Mouse (Mus musculus): ENCODE data around the gene Rbm33.

The Rbm33 gene

GRCm38 (mm10) chr5:28412006-28412685 lies 95.2 kb downstream of the Rbm33 start:
- no peak for DNase-seq (ENCODE audit: low spot score)

- no peak for DNase-seq (ENCODE audit: low spot score)
Observed at GRCm38 (mm10) chr5:28413533-28413932, 96.6 kb downstream of the Rbm33 start.

DNA sequence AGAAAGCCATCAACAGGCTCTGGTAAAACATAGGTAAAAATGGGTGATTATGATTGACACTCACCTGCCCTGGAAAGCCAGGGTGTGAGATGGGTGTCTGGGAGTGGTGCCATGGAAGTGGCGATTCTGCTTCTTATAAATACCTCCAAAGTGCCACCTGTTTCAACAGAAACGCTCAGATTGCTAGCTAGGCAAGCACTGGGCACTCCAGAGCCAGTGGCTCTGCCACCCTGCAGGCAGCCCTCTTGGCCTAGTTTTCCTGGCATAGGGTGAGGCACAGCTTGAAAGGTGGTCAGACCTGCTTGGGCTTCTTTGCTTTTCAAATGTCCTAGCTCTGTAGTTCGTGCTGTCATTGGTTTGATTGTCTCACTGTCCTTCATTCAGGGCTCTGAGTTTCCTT lies 97.2 kb downstream of the Rbm33 start:
- no peak for DNase-seq (ENCODE audit: low spot score)

GRCm38 (mm10) chr5:28416029-28416428 lies 99.1 kb downstream of the Rbm33 start:
- no peak for DNase-seq (ENCODE audit: low spot score)

DNA sequence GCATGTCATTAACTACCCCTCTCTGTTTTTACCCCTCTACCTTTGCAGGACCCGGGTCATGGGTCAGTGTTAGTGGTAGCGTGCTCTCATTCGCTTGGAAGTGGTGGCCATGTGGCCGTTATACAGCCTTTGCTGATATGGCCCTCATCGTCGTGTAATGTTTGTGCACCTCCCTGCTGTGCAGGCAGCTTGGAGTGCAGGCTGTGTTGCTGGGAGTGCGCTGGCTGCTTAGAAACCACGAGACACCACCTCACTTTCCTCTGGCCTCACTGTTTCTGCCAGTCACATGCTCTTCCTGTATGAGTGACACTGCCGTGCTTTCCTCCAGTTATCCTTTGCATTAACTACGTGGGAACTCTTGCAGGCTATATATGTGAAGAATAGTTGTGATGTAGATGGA lies 101.8 kb downstream of the Rbm33 start:
- DNase-seq (ENCODE audit: low spot score), result no peak

- DNase-seq (ENCODE audit: low spot score), result no peak
Observed at GRCm38 (mm10) chr5:28419640-28420265, 102.8 kb downstream of the Rbm33 start.

DNA sequence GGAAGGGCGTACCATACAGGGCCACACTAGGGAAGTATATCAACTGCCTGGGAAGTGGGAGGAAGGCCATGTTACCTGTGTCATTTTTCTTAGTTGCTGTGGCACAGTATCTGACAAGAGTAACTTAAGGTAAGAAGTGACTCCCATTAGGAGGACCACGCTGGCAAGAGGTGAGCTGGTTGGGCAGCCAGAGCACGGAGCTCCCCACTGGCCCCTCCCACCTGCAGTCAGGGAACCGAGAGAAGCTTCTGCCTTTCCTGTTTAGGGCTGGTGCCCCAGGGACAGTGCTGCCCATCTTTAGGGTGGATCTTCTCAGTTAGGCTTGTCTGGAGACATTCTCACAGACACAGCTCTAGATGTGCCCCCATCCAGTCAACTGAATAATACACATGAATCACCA lies 106.9 kb downstream of the Rbm33 start:
- no peak for DNase-seq (ENCODE audit: low spot score)

DNA sequence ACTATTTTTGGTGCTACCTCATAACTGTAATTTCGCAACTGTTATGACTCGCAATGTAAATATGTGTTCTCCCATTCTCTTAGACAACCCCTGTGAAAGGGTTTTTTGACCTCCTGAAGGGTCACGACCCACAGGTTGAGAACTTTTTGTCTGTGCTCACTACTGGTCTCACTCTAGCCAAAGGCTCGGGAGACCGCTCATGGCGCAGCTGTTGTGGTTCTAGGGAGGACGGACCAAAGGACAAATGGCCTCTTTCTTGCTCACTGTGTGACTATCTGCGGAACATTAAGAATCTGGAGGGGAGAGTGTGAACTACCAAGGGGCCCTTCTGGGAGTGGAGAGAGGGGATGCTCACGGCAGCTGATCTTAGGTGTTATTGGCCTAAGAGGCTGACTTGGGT lies 109.0 kb downstream of the Rbm33 start:
- DNase-seq (ENCODE audit: low spot score), result no peak

GRCm38 (mm10) chr5:28450126-28450890 lies 133.4 kb downstream of the Rbm33 start:
- DNase-seq (ENCODE audit: low spot score), result no peak

DNA sequence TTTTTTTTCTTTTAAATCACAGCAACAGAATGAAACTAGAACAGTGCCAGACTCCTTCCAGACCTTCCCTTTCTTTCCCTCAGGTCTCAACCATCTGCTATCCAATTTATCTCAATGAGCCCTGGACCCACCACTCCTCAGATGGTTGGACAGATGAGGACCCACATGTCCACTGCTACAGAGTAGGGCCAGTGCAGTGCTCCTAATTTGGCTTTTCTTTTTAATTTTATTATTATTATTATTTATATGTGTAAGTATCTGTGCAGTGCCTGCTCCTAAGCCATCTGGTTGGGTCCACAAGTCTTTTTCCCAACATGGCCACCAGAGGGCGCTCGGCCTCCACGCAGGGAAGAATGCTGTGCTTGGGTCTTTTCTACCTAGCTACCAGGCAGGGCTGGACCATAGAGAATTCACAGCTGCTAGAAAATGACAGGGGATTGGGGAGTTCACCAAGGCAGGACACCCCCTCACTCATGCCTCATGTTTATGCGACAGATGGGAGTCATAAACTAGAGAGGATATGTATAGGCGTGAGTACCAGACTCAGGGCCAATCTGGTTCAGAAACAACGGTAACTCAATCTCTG lies 134.2 kb downstream of the Rbm33 start:
- DNase-seq (ENCODE audit: low spot score), result peak; percentile 65

DNA sequence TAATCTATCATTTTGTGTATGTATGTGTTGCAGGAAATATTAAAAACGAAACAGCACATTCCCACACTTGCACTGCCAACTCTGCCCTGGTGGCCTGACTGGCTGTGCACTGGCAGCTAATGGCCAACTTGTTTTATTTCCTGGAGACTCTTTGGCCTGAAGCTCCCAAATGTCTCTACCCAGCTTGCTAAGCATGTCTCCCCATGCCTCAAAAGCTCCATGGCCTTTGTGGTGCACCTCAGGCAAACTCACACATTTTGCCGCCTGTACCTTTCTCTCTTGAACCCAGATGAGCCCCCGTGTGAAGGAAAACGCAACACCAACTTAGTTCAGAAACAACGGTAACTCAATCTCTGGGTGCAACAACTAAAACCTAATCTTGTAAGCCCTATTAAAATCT lies 136.2 kb downstream of the Rbm33 start:
- no peak for DNase-seq (ENCODE audit: low spot score)

DNA sequence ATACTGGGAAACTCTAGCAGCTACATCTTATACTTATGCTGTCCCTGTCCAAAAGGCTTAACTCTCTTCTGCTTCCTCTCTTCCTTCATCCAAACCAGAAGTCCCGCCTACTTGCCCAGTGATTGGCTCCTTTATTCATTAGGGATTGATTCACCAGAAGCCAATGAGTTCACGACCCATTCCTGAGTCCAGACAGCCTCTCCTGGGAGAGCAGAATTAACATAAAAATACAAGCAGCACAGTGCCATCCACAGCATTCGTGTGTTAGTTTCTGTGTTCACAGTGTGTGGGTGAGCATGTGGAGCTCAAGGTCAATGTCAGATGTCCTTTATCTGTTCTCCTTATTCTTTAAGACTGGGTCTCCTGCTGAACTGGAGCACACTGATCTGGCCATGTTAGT lies 136.6 kb downstream of the Rbm33 start:
- no peak for DNase-seq (ENCODE audit: low spot score)

- no peak for DNase-seq (ENCODE audit: low spot score)
Observed at GRCm38 (mm10) chr5:28454546-28454945, 137.6 kb downstream of the Rbm33 start.

- DNase-seq (ENCODE audit: low spot score), result no peak
Observed at GRCm38 (mm10) chr5:28455721-28456120, 138.8 kb downstream of the Rbm33 start.

DNA sequence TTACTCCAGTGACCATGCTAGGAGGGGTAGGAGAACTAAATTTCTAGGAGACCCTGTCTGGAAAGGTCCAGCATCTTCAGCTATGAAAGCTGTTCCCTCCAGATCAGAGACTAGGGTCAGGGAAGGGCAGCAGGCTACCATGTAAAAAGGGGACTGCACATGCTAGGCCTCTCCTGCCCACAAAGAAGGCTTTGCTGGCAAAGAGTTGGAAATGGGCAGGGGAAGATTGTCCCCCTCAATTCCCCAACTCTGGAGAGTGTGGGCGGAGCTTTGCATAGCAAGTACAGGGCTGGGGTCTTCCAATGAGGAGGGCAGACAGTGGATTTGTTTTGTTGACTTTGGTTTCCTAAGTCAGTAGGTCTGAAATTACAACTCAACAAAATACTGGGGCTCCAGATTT lies 139.4 kb downstream of the Rbm33 start:
- DNase-seq (ENCODE audit: low spot score), result no peak

DNA sequence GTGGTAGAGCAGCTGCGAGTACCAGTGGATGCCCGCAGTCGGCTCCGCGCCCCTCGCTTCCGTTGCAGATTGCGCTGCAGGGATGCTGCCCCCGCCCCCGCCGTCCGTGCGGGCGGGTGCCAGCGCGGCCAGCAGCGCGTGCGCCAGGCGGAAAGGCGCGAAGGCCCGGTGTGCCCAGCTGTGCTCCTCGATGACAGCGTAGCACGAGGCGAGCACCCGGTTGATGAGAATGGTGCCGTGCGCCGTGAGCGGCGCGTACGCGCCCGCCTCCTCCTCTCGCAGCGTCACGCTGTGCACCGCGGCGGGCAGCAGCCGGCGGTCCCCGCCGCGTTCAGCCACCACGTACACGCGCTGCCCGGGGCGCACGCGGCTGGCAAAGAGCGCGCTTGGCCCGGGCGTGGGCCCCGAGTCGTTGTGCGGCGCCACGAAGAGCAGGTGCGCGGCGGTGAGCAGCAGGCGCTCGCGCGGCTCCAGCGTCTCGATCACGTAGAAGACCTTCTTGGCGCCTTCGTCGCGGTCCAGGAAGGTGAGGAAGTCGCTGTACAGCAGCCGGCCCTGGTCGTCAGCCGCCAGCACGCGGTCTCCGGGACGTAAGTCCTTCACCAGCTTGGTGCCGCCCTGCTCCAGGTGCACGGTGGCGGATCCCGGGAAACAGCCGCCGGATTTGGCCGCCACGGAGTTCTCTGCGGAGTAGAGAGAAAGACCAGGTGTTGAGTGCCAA lies 141.2 kb downstream of the Rbm33 start:
- no peak for DNase-seq (ENCODE audit: low spot score)

GRCm38 (mm10) chr5:28458821-28459240 lies 141.9 kb downstream of the Rbm33 start:
- DNase-seq (ENCODE audit: low spot score), result no peak

DNA sequence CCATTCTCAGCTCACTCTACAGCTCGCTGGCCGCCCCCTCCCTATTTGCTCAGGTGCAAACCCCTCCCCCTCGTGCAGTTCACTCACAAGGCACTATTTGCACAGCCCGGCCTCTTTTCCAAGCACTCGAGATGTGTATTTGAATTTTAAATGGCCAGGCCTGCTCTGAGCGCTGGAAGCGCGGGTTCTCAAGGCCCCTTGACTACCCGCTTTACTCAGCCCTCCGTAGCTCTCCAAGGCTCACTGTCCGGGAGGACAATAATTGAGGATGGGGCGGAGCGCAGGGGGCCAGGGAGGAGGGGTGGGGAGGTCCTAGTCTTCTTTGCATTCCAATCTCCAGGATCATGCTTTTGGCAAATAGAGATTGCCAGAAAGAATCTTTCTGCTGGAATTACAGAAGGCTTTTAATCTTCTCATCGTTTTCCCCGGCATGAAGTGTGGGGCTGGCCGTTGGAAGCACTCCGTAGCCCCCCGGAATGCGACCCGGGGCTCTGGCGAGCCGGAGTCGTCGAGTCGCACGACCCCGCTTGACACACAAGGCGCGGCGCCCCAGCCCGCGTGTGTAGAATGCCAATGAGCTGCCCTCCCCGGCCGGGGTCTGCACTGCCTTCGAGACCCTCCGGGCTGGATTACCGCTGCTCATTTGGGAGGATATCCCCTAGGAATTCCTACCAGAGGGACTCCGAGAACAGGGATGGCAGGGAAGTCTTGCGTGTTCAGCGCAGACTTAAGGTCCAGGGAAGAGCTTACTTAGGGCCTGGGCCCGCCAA lies 142.7 kb downstream of the Rbm33 start:
- no peak for DNase-seq (ENCODE audit: low spot score)

GRCm38 (mm10) chr5:28460556-28461350 lies 143.8 kb downstream of the Rbm33 start:
- no peak for DNase-seq (ENCODE audit: low spot score)

- DNase-seq (ENCODE audit: low spot score), result no peak
Observed at GRCm38 (mm10) chr5:28461376-28461775, 144.5 kb downstream of the Rbm33 start.
